Mouse (Mus musculus) urinary bladder, postnatal 25 days (tissue): Measurements from ENCODE around the gene Jazf1.

Experiments used
- DNase-seq: peaks from one replicate; pipeline ENCODE4 v3.0.0; 2022; ENCODE audit warnings: low spot score

Jazf1 gene

DNA sequence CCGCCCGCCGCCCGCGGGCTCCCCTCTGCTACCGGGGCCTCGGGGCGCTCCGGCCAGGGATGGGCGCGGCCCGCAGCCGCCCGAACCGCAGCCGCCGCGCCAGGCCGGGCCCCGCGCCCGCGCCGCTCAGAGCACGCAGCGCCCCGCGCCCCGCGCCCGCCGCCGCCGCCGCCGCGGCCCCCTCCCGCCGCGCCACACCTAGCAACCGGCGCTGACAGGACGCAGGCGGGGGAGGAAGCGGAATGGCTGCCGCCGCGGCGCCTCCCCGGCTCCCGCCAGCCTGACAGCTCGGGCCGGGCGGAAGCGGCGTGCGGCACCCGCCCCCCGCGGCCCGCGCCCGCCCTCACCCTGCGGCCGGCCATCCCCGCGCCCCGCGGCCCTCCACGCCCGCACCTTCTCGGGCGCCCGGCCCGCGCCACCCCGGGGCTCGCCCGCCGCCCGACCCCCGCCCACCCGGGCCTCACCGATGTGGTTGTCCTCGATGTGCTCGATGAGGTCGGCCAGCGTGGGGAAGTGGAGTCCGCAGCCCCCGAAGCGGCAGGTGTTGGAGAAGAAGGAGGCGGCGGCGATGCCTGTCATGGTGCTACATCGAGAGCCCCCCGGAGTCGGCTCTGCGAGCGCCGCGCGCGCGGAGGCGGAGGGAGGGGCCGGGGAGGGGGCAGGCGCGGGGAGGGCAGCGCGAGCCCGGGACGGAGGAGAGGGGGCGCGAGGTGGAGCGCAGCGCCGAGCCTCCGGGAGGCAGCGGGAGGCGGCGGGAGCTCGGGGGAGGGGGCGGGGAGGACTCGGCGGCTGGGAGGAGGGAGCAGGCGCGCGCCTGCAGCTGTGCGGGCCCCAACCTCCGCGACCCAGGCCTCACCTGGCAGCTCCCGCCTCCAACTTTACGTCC is at the start of gene Jazf1:
Gene Jazf1, minus strand, starts transcription at position 643 of the 886 bp plus-strand sequence.
- peak; percentile 41 for DNase-seq

DNA sequence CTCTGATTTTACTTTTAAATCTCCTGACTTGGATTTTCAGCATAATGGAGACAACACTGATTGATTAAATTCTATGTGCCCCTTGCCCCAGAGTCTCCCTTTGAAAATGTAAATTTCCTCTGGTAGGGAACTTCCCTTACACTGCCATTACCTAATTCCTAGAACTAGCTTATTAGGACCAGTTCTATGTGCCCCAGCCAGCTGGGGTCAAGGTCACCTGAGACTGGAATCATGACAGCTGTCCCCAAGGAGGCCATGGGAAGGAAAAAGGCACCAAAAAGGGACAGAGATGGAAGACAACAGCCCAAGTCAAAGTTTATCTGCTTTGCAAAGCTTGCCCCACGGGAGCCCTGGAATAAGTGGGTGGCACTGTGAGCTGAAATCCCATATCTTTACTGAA is 49.4 kb upstream of the Jazf1 start:
- DNase-seq = no peak

DNA sequence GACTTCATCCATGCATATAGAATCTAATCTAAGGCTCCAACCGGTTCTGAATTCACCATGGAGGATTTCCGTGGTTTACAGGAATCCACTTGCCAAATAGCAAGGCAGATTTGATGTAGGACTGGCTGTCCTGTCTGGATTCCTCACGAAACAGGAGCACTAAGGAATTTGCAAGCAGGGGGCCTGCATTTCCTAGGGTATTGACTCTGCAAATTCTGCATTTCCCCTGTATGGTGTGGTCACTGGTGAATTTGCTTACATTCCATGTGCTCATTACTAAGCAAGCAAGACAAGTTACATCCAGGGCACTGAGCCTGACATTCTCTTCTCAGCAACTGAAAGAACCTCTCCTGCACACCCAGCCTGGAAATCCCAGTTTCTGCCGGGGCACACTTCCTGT is 18.4 kb upstream of the Jazf1 start:
- no peak for DNase-seq

DNA sequence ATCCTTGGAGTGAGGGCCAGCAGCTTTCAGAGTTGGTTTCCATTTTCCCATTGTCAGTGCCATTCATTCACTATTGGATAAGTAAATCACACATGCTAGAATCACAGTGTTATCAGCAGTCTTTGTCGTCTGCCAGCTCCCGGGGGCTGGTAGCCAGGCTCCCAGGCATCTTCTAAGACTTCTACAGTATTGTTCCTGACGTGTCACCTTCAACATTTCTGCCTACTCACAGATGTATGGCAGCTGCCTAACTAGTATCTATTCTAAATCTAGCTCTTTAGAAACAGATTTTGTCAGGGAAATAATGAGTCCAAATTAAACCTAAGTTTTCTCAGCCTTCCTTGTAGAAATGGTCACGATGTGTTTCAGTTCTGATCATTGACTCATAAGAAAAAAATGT is 12.8 kb upstream of the Jazf1 start:
- DNase-seq = no peak

DNA sequence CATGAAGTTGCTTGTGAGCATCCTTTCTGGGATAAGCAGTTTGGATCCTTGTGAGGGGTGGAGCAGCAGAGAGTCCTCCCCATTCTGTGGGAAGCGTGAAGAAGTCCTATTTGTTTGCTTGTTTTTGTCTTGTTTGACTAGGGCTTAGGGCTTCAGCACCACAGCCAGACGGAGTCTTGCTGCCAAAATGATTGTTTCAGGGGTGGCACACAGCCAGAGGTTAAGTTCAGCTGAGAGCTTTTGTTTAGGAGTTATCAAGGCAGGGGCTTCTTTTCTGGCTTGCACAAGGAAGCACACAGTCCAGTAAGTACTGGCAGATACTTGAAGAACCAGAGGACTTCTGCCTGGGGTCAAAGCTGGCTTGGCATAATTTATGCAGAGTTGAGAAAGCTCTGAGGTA is 10.2 kb upstream of the Jazf1 start:
- no peak for DNase-seq

DNA sequence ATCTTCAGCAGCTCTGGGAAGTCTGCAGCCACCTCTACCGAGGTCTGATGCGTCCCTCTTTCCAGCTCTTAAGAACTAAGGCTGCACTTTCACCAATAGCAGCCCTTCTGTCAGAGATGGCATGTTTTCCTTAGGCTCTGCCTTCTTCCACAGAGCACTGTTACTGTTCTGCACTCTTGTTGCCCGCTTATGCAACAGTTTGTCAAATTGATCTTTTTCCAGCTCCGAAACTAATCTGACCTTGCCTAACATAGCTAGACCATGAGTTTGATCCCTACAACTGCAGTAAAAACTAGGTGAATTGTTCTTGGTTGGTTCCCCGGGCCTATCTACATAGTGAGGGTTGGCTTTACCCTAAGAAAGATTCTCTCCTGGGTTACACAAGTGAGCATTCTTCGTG is 3.3 kb upstream of the Jazf1 start:
- DNase-seq = no peak

DNA sequence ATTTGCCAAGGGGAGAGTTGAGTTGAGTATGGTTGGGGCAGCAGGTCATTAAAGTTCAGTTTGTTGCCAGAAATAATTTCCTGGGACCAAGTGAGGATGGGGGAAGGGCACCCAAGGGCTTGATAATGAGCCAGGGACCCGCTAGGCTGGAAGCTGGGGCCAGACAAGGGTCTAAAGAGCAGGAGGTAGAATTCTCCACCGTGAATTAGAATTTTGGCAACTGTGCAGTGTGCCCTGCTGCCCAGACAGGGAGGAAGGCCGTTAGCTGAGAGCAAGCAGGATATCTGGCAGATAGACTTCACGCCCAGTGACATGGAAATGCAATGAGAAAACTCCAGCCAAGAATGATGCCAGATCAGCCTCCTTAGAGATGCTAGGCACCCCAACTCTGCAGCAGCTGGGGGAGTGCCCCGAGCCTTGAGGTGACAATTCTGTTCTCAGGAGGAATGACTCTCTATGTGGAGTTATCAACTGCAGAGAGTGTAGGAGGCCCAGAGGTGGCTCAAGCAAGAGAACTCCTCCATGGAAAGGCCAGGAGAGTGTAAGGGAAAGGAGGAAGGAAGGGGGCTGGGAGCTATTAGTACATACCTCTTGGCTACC is 1.6 kb upstream of the Jazf1 start:
- no peak for DNase-seq

DNA sequence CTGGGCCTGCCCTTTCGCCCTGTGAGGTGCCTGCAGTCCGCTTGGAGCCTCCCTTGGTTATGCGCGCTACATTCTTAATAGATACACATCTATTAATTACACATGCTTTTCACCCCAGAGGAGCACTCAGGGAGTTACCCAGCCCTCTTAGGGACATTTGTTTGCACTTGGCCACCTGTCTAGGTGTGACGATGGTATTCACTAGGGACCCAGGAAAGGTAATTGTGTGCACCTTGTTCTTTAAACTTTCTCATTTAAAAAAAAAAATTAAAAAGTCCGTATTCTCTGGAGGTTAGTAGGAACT is 396 bp upstream of the Jazf1 start:
- no peak for DNase-seq

DNA sequence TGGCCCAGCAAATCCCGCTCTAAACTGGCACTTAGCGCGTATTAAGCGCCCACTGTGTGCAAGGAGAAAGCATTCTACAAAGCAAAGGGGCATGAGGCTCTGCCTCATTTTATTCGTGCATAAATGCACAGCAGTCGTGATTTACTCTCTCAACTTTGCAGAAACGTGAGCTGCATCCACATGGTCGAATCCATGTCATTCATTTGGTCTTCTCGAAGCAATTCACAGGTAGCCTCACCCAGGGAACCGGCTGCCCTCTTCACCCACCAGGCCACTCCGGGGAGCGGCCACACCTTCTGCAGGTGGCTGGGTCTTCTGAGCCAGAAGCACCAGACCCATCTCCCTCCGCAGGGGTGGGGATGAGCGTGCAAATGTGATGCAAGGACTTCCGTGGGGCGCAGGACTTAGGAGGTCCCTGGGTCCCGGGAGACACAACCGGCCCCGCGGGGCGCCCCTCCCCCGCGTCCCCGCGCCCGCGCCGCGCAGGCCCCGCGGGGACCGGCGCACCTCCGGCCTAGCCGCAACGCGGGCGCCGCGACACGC is 914 bp downstream of the Jazf1 start:
- DNase-seq = peak; percentile 15

DNA sequence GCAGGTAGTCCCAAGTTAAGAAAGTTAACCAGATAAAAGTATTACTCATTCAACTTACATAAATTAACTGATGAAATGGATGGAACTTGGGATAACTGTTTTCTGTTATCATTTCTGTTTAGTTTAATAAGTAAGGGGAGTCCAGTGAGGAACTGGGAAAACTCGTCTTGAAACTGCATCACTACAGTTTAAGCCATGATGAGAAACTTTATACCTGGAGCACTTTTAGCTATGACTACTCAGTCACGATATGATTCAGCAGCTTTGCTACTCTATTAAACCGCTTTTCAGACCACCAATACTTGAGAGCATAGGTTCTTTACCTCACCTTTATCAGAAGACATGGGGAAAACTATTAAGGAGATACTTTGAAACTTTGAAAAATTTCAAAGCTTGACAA is 1.5 kb downstream of the Jazf1 start:
- DNase-seq = no peak

DNA sequence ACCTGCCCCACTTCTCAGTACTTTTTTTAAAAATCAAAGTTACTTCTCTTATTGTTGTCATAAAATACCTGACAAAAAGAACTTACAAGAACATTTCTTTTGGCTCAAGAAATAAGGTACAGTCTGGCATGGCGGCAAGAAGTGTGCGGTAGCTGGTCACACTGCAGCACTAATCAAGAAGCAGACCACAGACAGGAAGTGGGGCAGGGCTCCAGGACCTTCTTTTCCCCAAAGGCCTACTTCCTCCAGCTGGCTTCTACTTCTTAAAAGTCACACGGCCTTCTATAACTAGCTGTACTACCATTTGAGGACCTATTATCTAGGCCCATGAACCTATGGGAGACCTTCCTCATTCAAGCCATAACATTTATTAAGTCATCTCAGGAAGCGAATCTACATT is 4.4 kb downstream of the Jazf1 start:
- DNase-seq = no peak

DNA sequence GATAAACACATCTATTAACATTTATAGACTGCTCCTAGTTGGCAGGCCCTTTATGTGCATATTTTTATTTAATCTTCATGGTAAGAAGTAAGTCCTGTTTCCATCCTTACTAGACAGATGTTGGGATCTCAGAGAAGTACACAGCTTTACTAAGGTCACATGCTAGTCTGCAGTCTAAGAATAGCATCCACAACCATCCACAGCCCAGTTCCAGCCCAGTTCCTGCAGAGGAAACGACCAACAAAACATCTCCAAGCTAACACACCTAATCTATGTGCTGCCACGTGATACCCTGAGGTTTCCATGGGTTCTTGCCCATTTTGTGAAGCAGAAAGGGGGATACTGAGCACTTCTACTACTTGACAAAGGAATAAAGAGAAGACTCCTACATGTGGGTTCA is 13.5 kb downstream of the Jazf1 start:
- no peak for DNase-seq

DNA sequence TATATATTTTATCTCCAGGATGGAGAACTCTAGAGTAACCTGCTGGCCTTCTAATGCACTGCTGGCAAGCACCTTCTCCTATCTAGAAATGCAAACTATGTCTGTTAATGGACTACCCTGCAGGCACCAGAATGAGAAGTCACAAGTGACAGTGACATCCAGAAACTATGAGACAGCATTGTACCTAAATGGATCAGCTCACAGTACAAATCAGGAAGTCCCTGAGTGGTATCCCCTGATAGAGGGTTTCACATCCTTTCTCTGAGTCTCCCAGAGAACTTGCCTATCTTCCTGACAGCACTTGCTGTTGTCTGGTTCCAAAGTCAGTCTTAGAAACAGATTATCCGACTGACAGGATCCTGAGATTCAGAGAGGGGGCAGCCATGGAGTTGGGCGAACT is 22.9 kb downstream of the Jazf1 start:
- DNase-seq = no peak

DNA sequence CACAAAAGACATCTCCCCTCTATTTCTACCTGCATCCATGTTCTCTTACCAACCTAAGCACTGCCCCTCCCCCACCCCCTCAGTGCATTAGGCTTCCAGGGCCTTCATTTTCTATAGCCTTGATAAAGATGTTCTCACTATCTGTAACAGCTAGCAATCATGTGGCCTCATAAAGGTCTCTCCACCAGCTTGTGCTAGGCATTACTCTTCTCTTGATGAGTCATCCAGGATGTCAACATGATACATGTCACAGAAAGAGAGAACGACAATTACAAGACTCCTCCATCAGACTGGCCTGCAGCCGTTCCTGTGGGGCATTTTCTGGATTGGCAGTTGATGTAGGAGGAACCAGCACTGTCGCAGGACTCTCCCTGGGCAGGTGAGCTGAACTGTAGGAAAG is 30.3 kb downstream of the Jazf1 start:
- DNase-seq = no peak

DNA sequence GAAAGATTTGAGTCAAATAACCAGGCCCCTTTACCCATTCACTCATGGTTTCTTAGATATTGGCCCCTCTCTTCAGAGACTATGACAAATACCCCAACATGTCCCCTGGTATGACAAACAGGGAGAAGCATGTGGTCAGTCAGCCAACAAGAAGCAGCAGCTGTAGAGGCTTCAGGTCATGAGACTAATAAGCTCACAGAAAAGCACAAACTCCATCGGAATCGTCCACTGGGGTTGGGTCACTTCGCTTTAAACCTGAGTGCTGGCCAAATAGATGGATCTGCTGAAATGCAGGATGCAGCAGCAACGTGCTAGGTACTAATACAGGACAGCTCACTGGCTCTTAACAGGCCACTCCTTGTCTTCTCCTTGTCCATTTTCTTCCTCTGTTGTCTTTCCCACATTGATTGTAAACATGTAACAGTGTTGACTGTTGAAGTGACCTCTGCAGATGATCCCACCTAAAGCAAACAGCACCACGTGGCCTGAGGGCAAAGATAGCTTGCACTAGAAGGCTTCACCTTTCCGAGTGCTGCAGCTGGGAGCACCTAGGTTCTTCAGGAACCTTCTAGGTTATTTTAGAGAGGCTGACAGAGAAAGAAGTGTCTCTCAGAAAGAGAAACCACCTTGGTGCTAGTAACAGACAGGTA is 33.9 kb downstream of the Jazf1 start:
- DNase-seq = no peak

DNA sequence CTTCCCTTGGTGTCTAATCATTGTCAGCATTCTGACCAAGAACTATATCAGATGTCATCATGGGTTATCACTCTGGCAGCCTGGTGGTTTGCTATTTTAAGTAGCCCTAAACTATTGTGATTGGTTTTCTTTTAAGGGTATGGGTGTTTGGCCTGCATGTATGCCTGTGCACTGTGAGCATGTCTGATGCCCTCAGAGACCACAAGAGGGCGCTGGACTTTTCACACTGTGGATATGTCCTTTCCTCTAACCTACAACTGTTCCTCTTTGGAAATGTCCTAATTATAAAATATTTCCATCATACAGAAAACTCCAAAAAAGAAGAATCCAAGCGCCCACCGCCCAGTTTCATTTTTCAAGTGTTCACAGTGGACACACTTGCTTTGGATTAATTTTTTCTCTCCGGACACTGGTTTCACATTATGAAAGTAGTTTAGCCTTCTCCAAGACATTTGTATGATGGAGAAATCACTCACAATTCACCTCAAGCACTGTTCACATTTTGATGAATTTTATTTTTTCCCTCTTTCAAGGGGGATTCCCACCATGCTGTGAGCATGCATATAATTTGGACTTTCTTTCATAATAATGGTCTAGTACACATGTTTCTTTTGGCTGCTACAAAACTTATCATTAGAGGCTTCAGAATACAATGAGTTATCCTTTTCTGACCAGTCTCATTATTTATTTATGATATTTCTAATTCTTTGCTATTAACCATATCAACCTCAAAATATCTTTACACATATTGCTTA is 35.5 kb downstream of the Jazf1 start:
- peak; percentile 12 for DNase-seq

DNA sequence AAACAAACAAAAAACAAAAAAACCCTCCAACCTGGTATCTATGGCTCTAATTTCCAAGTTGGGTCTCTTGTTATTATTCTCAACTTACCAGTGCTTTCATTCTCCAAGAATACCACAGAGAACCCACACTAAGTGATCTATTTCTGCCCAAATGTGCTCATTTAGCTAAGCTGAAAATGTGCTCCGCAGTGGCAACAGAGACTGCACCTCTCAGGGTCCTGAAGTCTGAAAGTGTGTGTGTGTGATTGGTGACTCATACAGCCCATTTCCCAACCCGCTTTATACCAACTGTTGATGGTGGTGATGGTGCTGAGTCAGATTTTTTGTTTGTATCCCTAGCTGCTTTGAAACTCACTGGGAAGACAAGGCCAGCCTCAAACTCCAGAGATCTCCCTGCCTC is 46.4 kb downstream of the Jazf1 start:
- no peak for DNase-seq

DNA sequence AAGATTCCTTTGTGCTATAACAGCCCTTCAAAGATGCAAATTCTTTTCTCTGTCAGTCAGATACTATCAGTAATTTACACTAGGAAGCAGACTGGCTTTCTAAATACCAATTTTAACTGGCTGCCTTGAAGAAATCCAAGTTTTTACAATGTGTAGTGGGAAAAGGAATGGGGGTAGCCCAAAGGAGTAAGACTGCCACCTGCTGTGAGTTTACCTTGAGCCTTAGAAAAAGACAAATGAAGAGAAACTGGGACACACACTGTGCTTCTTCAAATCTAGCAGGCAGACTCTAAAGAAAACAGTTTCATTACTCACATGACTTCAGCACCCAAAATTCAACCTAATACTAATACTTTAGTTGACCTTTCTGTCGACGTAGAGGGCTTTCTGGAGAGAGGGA is 47.4 kb downstream of the Jazf1 start:
- DNase-seq = no peak

DNA sequence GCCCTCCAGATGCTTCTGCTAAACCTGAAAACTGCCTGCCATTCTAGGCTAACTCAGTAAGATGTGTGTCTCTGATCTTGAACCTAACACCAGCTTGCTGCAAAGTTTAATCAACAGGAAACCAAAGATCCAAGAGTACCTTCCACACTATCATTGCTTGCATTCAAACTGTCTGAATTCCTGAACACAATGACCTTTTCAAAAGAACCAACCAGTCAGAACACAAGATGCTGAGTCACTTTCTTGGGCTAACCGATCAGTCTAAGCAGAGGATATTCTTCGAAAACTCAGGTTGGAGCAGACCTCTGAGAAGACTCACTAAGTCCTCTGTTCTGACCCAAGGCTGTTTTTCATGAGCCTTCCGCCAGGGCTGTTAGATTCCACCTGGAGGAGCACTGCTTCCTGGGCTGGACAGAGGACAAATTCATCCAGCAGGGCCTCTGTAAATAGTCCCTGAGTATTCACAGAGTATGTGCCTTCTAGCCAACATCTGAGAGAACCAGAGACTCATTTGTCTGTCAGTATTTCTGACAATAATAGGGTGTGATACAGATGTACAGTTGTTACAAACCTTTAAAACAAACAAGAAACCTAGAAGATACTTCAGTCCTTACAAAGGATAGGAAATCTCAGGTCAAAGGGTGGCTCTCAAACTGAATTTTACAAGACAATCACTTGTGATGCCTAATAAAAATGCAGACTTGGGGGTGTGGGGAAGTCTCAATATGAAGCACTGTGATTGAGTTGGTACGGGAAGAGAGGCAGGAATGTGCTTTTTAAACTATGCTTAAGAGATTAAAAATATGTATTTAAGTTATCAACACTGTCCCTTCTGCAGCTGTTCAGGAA is 50.9 kb downstream of the Jazf1 start:
- DNase-seq = no peak

DNA sequence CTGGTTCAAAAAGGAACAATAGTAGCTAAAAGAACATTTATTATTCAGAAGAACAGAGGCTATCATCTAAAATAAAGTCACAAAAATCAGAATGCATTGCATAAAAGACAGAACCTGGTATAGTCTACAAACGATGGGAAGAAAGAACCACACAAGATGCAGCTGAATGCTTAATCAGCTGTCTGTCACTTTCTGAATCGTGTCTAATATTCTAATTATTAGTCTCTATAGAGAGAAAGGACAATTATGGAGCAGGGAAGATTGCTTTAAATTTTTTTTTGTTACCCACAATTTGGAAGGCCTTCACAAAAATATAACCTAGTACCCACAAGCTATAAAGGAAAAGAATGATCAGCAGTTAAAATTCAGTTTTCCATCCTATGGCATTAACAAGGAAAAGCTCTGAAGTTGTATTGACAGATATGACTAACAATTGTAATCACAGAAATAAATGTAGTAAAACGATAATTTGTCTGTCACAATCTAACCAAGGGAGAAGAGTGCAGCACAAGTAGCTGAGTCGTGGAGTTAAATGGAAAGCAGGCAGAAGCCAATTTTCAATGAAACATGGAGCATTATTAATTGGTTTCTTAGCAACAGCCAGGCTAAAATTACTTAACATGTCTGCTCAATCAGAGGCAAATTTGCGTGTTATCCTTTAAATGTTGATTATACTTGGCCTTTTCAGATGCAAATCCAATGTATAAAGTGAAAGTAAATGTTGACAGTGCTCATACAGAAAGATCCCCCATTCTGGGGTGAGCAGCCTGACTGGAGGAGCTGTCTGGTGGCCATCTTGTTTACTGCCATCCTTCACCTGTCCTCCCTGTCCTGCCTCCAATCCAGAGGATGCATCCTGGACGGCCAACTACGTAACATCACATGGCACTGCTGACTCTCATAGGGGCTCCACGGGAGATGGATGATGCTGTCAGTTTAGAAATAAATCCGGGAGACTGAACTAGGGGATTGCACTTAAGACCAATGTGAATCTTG is 53.7 kb downstream of the Jazf1 start:
- DNase-seq = no peak
